Mouse (Mus musculus): ENCODE measurements around the gene Ube2o. TPM values are rescaled to one million over a fixed set of nuclear protein-coding genes. Genes with fewer than 3 reads are reported as not detected.

Gene Ube2o
- polyA plus RNA-seq, 1 experiment from 2014 or later = 15.5 TPM

GRCm38 (mm10) chr11:116543110-116543509 lies 38.1 kb downstream of the Ube2o start:
- no peak overlapping the region for H3K27ac ChIP-seq (ENCODE audit: low read length)
- ATAC-seq = no peak
- H3K27me3 ChIP-seq (ENCODE audit: control insufficient read depth, insufficient read depth, low read depth, low read length) = no peaks in the 10 kb centered on the region
- H3K9me3 ChIP-seq (replicated peaks; ENCODE audit: control insufficient read depth, low read length, poor library complexity, severe bottlenecking) = no peaks in the 10 kb centered on the region
- no peak overlapping the region for H3K4me3 ChIP-seq (ENCODE audit: low read depth, low read length)
- no peak overlapping the region for H3K4me2 ChIP-seq (ENCODE audit: low read length)
- no peak overlapping the region for H3K9ac ChIP-seq (ENCODE audit: low read depth, low read length)
- WGBS = 93% methylated on average over 4 of the region's 4 CpGs
- H3K4me1 ChIP-seq (ENCODE audit: control insufficient read depth, insufficient read depth, low read length) = no peaks in the 10 kb centered on the region
- peaks cover 66% of the 10 kb centered on the region for H3K36me3 ChIP-seq (ENCODE audit: control insufficient read depth, insufficient read depth, low read length)

GRCm38 (mm10) chr11:116541183-116541582 lies 40.1 kb downstream of the Ube2o start:
- Histone ChIP-seq H3K27ac (ENCODE audit: low read length) (no peak overlapping the region), H3K9me3 (replicated peaks; ENCODE audit: control insufficient read depth, low read length, poor library complexity, severe bottlenecking) (no peaks in the 10 kb centered on the region), H3K4me1 (ENCODE audit: control insufficient read depth, insufficient read depth, low read length) (no peaks in the 10 kb centered on the region), H3K4me2 (ENCODE audit: low read length) (no peak overlapping the region), H3K27me3 (ENCODE audit: control insufficient read depth, insufficient read depth, low read depth, low read length) (no peaks in the 10 kb centered on the region), H3K36me3 (ENCODE audit: control insufficient read depth, insufficient read depth, low read length) (peaks cover 63% of the 10 kb centered on the region), H3K4me3 (ENCODE audit: low read depth, low read length) (no peak overlapping the region), H3K9ac (ENCODE audit: low read depth, low read length) (no peak overlapping the region)
- WGBS = 98% methylated on average over 11 of the region's 11 CpGs
- no peak for ATAC-seq

GRCm38 (mm10) chr11:116538142-116538735 lies 43.0 kb downstream of the Ube2o start:
- Histone ChIP-seq H3K36me3 (ENCODE audit: control insufficient read depth, insufficient read depth, low read length) (peaks cover 36% of the 10 kb centered on the region), H3K27me3 (ENCODE audit: control insufficient read depth, insufficient read depth, low read depth, low read length) (peaks cover 17% of the 10 kb centered on the region), H3K4me3 (ENCODE audit: low read depth, low read length) (no peak overlapping the region), H3K4me1 (ENCODE audit: control insufficient read depth, insufficient read depth, low read length) (peaks cover 9% of the 10 kb centered on the region), H3K4me2 (ENCODE audit: low read length) (no peak overlapping the region), H3K9me3 (replicated peaks; ENCODE audit: control insufficient read depth, low read length, poor library complexity, severe bottlenecking) (no peaks in the 10 kb centered on the region), H3K27ac (ENCODE audit: low read length) (no peak overlapping the region), H3K9ac (ENCODE audit: low read depth, low read length) (no peak overlapping the region; the same call in 1 of the 2 replicates)
- no peak for ATAC-seq
- WGBS = 91% methylated on average over 12 of the region's 12 CpGs

GRCm38 (mm10) chr11:116537388-116537787 lies 43.9 kb downstream of the Ube2o start:
- Histone ChIP-seq H3K27ac (ENCODE audit: low read length) (no peak overlapping the region), H3K4me2 (ENCODE audit: low read length) (no peak overlapping the region), H3K9ac (ENCODE audit: low read depth, low read length) (no peak overlapping the region), H3K9me3 (replicated peaks; ENCODE audit: control insufficient read depth, low read length, poor library complexity, severe bottlenecking) (no peaks in the 10 kb centered on the region), H3K27me3 (ENCODE audit: control insufficient read depth, insufficient read depth, low read depth, low read length) (peaks cover 23% of the 10 kb centered on the region), H3K4me1 (ENCODE audit: control insufficient read depth, insufficient read depth, low read length) (peaks cover 17% of the 10 kb centered on the region), H3K36me3 (ENCODE audit: control insufficient read depth, insufficient read depth, low read length) (peaks cover 27% of the 10 kb centered on the region), H3K4me3 (ENCODE audit: low read depth, low read length) (no peak overlapping the region)
- 69% methylated on average over 5 of the region's 5 CpGs for WGBS
- no peak for ATAC-seq

- ATAC-seq = no peak
- H3K4me2 ChIP-seq (ENCODE audit: low read length) = no peak overlapping the region
- H3K4me1 ChIP-seq (ENCODE audit: control insufficient read depth, insufficient read depth, low read length) = peaks cover 23% of the 10 kb centered on the region
- no peak overlapping the region for H3K27ac ChIP-seq (ENCODE audit: low read length)
- H3K9me3 ChIP-seq (replicated peaks; ENCODE audit: control insufficient read depth, low read length, poor library complexity, severe bottlenecking) = no peaks in the 10 kb centered on the region
- no peak overlapping the region for H3K4me3 ChIP-seq (ENCODE audit: low read depth, low read length)
- 94% methylated on average over 7 of the region's 7 CpGs for WGBS
- H3K27me3 ChIP-seq (ENCODE audit: control insufficient read depth, insufficient read depth, low read depth, low read length) = peaks cover 25% of the 10 kb centered on the region
- H3K9ac ChIP-seq (ENCODE audit: low read depth, low read length) = no peak overlapping the region
- H3K36me3 ChIP-seq (ENCODE audit: control insufficient read depth, insufficient read depth, low read length) = peaks cover 21% of the 10 kb centered on the region
Measured at GRCm38 (mm10) chr11:116536685-116537084, 44.6 kb downstream of the Ube2o start.

GRCm38 (mm10) chr11:116534154-116534865 lies 46.9 kb downstream of the Ube2o start:
- H3K4me2 ChIP-seq (ENCODE audit: low read length) = peak overlapping the region; percentile 71
- H3K27me3 ChIP-seq (ENCODE audit: control insufficient read depth, insufficient read depth, low read depth, low read length) = peaks cover 25% of the 10 kb centered on the region
- WGBS = 19% methylated on average over 20 of the region's 20 CpGs
- 0 out of 2 replicates have a peak, but pooled peaks have one; percentile 27 for ATAC-seq
- peaks cover 4% of the 10 kb centered on the region; the same call in 1 of the 2 replicates for H3K36me3 ChIP-seq (ENCODE audit: control insufficient read depth, insufficient read depth, low read length)
- H3K9ac ChIP-seq (ENCODE audit: low read depth, low read length) = no peak overlapping the region; the same call in 1 of the 2 replicates
- peaks cover 30% of the 10 kb centered on the region for H3K4me1 ChIP-seq (ENCODE audit: control insufficient read depth, insufficient read depth, low read length)
- no peak overlapping the region for H3K27ac ChIP-seq (ENCODE audit: low read length)
- no peaks in the 10 kb centered on the region for H3K9me3 ChIP-seq (replicated peaks; ENCODE audit: control insufficient read depth, low read length, poor library complexity, severe bottlenecking)
- peak overlapping the region; percentile 43 for H3K4me3 ChIP-seq (ENCODE audit: low read depth, low read length)

- Histone ChIP-seq H3K9ac (ENCODE audit: low read depth, low read length) (peak overlapping the region; percentile 51), H3K4me1 (ENCODE audit: control insufficient read depth, insufficient read depth, low read length) (peaks cover 30% of the 10 kb centered on the region), H3K27me3 (ENCODE audit: control insufficient read depth, insufficient read depth, low read depth, low read length) (peaks cover 25% of the 10 kb centered on the region), H3K9me3 (replicated peaks; ENCODE audit: control insufficient read depth, low read length, poor library complexity, severe bottlenecking) (no peaks in the 10 kb centered on the region), H3K36me3 (ENCODE audit: control insufficient read depth, insufficient read depth, low read length) (no peaks in the 10 kb centered on the region; the same call in 1 of the 2 replicates), H3K27ac (ENCODE audit: low read length) (no peak overlapping the region), H3K4me2 (ENCODE audit: low read length) (peak overlapping the region; percentile 71), H3K4me3 (ENCODE audit: low read depth, low read length) (peak overlapping the region; percentile 43)
- 0 out of 2 replicates have a peak, but pooled peaks have one; percentile 29 for ATAC-seq
- WGBS = under 1% methylated on average over 62 of the region's 63 CpGs
Measured at GRCm38 (mm10) chr11:116533341-116534153, 47.7 kb downstream of the Ube2o start.

GRCm38 (mm10) chr11:116532810-116533338 lies 48.4 kb downstream of the Ube2o start:
- no peaks in the 10 kb centered on the region for H3K9me3 ChIP-seq (replicated peaks; ENCODE audit: control insufficient read depth, low read length, poor library complexity, severe bottlenecking)
- peak; percentile 14; the same call in 1 of the 2 replicates for ATAC-seq
- H3K4me3 ChIP-seq (ENCODE audit: low read depth, low read length) = peak overlapping the region; percentile 43
- H3K27ac ChIP-seq (ENCODE audit: low read length) = no peak overlapping the region
- WGBS = under 1% methylated on average over 45 of the region's 50 CpGs
- H3K9ac ChIP-seq (ENCODE audit: low read depth, low read length) = peak overlapping the region; percentile 51
- H3K36me3 ChIP-seq (ENCODE audit: control insufficient read depth, insufficient read depth, low read length) = no peaks in the 10 kb centered on the region
- peaks cover 25% of the 10 kb centered on the region for H3K27me3 ChIP-seq (ENCODE audit: control insufficient read depth, insufficient read depth, low read depth, low read length)
- peak overlapping the region; percentile 71 for H3K4me2 ChIP-seq (ENCODE audit: low read length)
- H3K4me1 ChIP-seq (ENCODE audit: control insufficient read depth, insufficient read depth, low read length) = peaks cover 30% of the 10 kb centered on the region

Measured in midbrain, embryonic 16.5 days (tissue).